Mouse (Mus musculus) kidney, postnatal 25 days (tissue): ENCODE measurements at regions not wholly inside any gene's neighbourhood (a gene's known extent, or its start where the extent isn't known, plus 50 kb on each side); places are given as distances from the start of the nearest gene placed in this dataset.
"Not testable (repeated sequence)": the region's sequence is repeated elsewhere in the genome, so short reads cannot be mapped to it uniquely, and the experiment has no call there.

ENCODE experiments used
- DNase-seq, 2 experiments: peaks; one replicate each; pipeline ENCODE4 v3.0.0; 2021; ENCODE audit warnings: mixed read lengths in 2 of 2

GRCm38 (mm10) chr4:153831251-153831650, 125.8 kb upstream of the A430005L14Rik start:
- not testable (repeated sequence) for DNase-seq

GRCm38 (mm10) chr4:153832151-153832550, 124.9 kb upstream of the A430005L14Rik start:
- DNase-seq: no peak

- DNase-seq: no peak
Observed at GRCm38 (mm10) chr4:153844766-153845165, 112.3 kb upstream of the A430005L14Rik start.

GRCm38 (mm10) chr4:153848274-153848673, 108.8 kb upstream of the A430005L14Rik start:
- DNase-seq: no peak

- DNase-seq: no peak
Observed at GRCm38 (mm10) chr4:153850186-153850585, 106.9 kb upstream of the A430005L14Rik start.

GRCm38 (mm10) chr4:153854084-153854747, 102.8 kb upstream of the A430005L14Rik start:
- no peak for DNase-seq

GRCm38 (mm10) chr4:153854748-153855092, 102.3 kb upstream of the A430005L14Rik start:
- DNase-seq: no peak

GRCm38 (mm10) chr4:153861420-153861819, 95.6 kb upstream of the A430005L14Rik start:
- DNase-seq: no peak

- no peak for DNase-seq
Observed at GRCm38 (mm10) chr4:153862121-153862660, 94.8 kb upstream of the A430005L14Rik start.

GRCm38 (mm10) chr4:153872346-153872745, 84.7 kb upstream of the A430005L14Rik start:
- DNase-seq: no peak

GRCm38 (mm10) chr4:153875036-153875435, 82.0 kb upstream of the A430005L14Rik start:
- DNase-seq: not testable (repeated sequence)

GRCm38 (mm10) chr4:153876954-153877642, 79.9 kb upstream of the A430005L14Rik start:
- DNase-seq: no peak

- DNase-seq: no peak
Observed at GRCm38 (mm10) chr4:153883057-153883456, 74.0 kb upstream of the A430005L14Rik start.

- no peak for DNase-seq
Observed at GRCm38 (mm10) chr4:153884044-153884443, 73.0 kb upstream of the A430005L14Rik start.

GRCm38 (mm10) chr4:153885836-153886235, 71.2 kb upstream of the A430005L14Rik start:
- DNase-seq: no peak

- DNase-seq: no peak
Observed at GRCm38 (mm10) chr4:153890130-153890529, 66.9 kb upstream of the A430005L14Rik start.

GRCm38 (mm10) chr4:153899721-153900120, 57.3 kb upstream of the A430005L14Rik start:
- DNase-seq: no peak

GRCm38 (mm10) chr4:153905076-153905475, 52.0 kb upstream of the A430005L14Rik start:
- no peak for DNase-seq

GRCm38 (mm10) chr4:153905511-153905910, 51.5 kb upstream of the A430005L14Rik start:
- DNase-seq: no peak
